Mouse (Mus musculus): Measurements from ENCODE around the gene A030014E15Rik. TPM values are rescaled to one million over a fixed set of nuclear protein-coding genes. Genes with fewer than 3 reads are reported as not detected.

A030014E15Rik gene
- polyA plus RNA-seq, 1 experiment from 2014 or later = not detected

Other genes with a start within 250 kb of the A030014E15Rik start
- gene Mff, start 200.0 kb upstream of the A030014E15Rik start, polyA plus RNA-seq (2015; fragmentation: Nextera tagmentation; extraction: Ambion mirVana) = 347 and 375 TPM in 2 replicates
- gene Tm4sf20, start 156.5 kb upstream of the A030014E15Rik start, polyA plus RNA-seq (2015; fragmentation: Nextera tagmentation; extraction: Ambion mirVana) = 10.5 TPM in 1 of 2 replicates, not detected in the other
- gene Gm47791, start 153.7 kb upstream of the A030014E15Rik start, polyA plus RNA-seq (2015; fragmentation: Nextera tagmentation; extraction: Ambion mirVana) = not detected in 2 replicates
- gene Agfg1, start 85.4 kb upstream of the A030014E15Rik start, polyA plus RNA-seq (2015; fragmentation: Nextera tagmentation; extraction: Ambion mirVana) = 26.6 and 36.5 TPM in 2 replicates
- 0.26 TPM in 1 of 2 replicates, not detected in the other for gene A030005L19Rik, start 11.6 kb upstream of the A030014E15Rik start, polyA plus RNA-seq (2015; fragmentation: Nextera tagmentation; extraction: Ambion mirVana)
- gene Gm6217, start 6.5 kb downstream of the A030014E15Rik start, polyA plus RNA-seq (2015; fragmentation: Nextera tagmentation; extraction: Ambion mirVana) = not detected in 2 replicates
- not detected in 2 replicates for gene A030003K21Rik, start 18.5 kb downstream of the A030014E15Rik start, polyA plus RNA-seq (2015; fragmentation: Nextera tagmentation; extraction: Ambion mirVana)
- not detected in 2 replicates for gene Gm7544, start 31.1 kb downstream of the A030014E15Rik start, polyA plus RNA-seq (2015; fragmentation: Nextera tagmentation; extraction: Ambion mirVana)
- gene Gm47955, start 35.4 kb downstream of the A030014E15Rik start, polyA plus RNA-seq (2015; fragmentation: Nextera tagmentation; extraction: Ambion mirVana) = not detected in 2 replicates
- not detected in 2 replicates for gene Gm47959, start 75.6 kb downstream of the A030014E15Rik start, polyA plus RNA-seq (2015; fragmentation: Nextera tagmentation; extraction: Ambion mirVana)
- gene Slc19a3, start 113.5 kb downstream of the A030014E15Rik start, polyA plus RNA-seq (2015; fragmentation: Nextera tagmentation; extraction: Ambion mirVana) = 0.75 and 1.1 TPM in 2 replicates
- not detected in 2 replicates for gene Krtap28-10, start 117.6 kb downstream of the A030014E15Rik start, polyA plus RNA-seq (2015; fragmentation: Nextera tagmentation; extraction: Ambion mirVana)
- gene Gm47969, start 120.0 kb downstream of the A030014E15Rik start, polyA plus RNA-seq (2015; fragmentation: Nextera tagmentation; extraction: Ambion mirVana) = not detected in 2 replicates
- gene A030005K14Rik, start 134.5 kb downstream of the A030014E15Rik start, polyA plus RNA-seq (2015; fragmentation: Nextera tagmentation; extraction: Ambion mirVana) = not detected in 2 replicates
- gene Krtap28-13, start 136.0 kb downstream of the A030014E15Rik start, polyA plus RNA-seq (2015; fragmentation: Nextera tagmentation; extraction: Ambion mirVana) = not detected in 2 replicates
- 0.49 TPM in 1 of 2 replicates, not detected in the other for gene Ccl20, start 191.8 kb downstream of the A030014E15Rik start, polyA plus RNA-seq (2015; fragmentation: Nextera tagmentation; extraction: Ambion mirVana)
- 1.2 and 1.4 TPM in 2 replicates for gene Daw1, start 234.8 kb downstream of the A030014E15Rik start, polyA plus RNA-seq (2015; fragmentation: Nextera tagmentation; extraction: Ambion mirVana)